Mouse (Mus musculus): Measurements from ENCODE around the gene Zfand6.

Gene Zfand6

DNA sequence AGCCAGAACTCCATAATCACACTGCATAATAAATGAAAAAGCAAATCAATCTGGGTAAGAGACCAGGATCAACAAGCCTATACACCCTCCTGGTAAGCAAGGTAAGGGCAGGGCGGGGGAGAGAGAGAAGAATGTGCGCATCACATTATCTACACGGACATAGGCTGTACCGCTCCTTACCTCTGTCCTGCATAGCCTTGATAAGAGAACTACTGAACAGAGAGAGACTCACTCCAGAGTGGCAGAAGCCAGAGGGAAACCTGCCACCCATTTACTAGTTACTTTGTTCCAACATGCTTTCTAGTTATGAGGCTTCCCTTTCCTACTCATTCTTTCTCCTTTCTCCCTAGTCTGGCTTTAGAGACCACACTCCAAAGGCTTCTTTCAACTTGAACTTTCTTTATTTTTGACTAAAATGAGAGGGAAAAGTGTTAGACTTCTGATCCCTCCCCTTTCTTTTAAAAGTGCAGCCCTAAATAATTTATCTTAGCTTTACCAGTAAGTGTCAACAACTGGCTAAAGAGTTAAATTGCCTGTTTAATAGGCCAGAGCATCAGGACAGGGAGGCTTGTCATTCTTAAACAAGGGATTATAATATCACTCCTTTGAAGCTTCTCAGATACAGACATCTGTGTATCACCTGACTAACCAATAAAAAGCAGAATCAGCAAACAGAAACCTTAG lies 38.3 kb downstream of the Zfand6 start:
- CTCF ChIA-PET: no interaction called here

DNA sequence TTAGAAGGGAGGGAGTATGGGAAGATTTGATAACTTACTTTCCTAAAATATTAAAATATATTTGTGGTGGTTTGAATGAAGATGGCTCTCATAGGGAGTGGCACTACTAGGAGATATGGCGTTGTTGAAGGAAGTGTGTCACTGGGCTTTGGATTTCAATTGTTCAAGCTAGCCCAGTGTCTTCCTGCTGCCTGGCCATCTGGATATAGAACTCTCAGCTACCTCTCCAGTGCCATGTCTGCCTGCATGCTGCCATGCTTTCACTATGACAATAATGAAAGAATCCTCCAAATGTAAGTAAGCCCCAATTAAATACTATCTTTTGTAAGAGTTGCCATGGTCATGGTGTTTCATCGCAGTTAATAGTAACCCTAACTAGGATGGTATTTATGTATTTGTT lies 40.7 kb downstream of the Zfand6 start:
- CTCF ChIA-PET: no interaction called here

DNA sequence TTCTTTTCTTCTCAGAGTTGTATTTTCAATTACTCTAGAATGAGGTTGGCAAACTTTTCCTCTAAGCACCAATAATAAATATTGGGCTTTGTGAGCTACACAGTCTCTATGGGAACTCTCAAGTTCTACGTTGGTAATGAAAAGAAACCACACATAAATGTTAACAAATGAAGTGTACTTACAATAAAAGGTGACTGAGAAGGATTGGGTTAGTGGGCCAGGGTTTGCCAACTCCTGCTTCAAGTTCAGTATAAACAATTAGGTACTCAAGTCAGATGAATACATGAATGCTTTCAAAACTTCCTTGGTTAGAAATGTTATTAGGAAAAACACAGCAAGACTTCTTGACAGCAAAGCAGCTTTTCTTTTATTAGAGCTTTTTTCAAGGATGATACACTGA lies 43.5 kb downstream of the Zfand6 start:
- CTCF ChIA-PET: interaction anchor here (0.6 kb wide), 1 partner anchor 55 kb away, joined by 3 read pairs; no protein-coding TSS in a partner anchor

DNA sequence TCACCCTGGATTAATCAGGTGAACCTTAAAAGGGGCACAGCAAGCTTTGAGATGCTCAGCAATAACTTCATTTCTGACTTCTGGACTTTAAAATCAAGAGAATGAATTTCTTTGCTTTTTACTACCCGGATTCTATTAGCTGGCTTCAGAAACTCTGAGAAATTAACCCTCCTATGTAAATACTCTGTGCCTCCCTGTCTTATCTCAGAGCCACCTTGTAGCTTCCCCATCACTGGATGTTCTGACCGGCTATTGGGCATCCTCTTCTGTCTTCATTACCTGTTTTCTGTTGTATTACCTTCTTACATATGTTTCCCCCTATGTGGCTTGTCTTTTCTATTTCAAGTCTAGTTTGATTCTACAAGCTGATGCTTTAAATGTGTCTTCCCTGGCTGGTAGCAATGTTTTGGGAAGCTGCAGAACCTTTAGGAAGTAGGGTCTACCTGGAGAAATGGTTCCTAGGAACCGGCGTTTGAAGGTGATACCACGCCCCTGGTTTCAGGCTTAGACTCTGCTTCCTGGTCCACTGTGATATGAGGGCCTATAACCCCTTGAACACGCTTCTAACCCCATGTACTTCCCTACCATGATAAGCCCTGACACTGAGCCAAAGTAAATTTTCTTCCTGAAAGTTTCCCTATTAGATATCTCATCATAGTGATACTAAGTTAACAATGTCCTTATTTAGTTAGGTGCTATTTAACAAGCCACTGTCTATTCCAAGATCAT lies 46.3 kb downstream of the Zfand6 start:
- CTCF ChIA-PET: no interaction called here

DNA sequence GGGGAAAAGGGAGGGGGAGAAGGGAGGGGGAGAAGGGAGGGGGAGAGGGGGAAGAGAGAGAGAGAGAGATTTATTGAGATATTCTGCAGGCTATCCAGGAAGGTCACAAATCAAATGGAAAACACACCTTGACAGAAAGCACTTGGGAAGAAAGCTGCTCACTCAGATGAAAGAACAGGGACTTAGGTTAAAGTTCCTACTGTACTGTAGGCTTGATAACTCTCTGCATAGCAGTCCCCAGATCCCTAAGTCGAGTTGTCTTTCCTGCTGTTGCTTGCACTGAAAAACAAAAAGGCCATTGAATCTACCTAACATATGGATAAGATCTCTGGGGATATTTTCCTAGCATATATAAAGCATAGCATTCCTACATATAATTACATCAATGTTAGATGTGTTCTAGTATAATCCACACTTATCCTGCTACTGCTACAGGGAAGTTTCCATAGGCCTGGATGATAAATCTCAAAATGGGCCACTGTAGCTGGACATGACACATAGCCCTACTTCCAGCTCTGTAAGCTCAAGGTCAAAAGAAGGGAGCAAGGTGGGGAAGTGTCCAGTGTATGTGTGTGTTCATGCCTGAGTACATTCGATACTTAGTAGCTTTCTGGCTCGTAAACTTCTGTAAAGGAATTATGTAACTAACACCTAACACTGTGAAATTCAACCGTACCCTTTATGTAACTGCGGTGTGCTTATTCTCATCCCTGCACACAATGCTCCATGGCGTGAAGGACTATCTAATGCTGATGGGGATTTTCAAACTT lies 47.4 kb downstream of the Zfand6 start:
- CTCF ChIA-PET: no interaction called here

DNA sequence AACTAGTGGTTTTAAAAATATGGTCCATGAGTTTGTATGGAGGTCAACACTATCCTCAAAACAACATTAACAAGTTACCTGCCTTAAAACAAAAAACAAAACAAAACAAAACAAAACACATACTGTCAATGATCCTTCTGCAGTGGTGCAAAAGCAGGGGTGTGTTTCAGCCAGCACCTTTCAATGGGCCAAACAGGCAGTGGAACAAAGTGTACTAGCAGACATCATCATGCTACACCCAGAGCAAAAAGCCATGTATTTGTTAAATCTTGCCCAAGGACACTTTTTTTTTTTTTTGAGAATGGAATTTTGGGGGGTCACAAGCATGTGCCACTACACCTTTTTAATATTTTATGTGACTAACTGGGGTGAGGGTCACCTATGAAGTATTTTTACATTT lies 52.8 kb downstream of the Zfand6 start:
- CTCF ChIA-PET: no interaction called here

DNA sequence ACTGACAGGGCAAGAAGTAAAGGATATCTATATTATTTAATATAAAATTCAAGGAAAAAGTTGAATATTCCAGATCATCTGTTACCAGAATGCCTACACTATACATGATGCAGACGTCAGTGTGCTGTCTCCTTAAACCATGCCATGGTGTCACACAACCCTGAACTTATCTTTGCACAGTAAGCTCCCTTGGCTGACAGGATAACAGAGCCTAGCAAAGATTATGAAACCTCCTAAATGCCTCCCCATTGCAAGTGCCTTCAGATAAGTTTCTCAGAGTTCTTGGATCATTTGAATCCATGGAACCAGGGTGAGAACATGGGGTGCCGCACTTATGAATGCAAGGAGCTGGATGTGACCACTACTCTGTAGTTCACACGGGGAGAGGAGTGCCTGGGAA lies 57.9 kb downstream of the Zfand6 start:
- CTCF ChIA-PET: no interaction called here

DNA sequence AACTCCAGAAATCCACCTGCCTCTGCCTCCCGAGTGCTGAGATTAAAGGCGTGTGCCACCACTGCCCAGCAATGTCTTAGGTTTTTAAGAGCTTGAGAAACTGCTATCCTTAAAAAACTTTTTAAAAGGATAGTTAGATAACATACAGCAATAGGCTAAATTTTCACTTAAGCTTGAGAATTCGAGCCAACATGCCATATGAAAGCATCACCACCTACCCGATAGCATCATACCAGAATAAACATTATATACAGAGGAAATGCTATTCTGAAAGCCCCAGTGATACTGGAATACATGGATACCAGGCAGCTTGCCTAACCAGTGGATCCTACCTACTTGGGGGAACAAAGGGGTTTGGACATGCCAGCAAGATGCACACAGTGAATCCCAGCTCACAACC lies 66.0 kb downstream of the Zfand6 start:
- CTCF ChIA-PET: no interaction called here

DNA sequence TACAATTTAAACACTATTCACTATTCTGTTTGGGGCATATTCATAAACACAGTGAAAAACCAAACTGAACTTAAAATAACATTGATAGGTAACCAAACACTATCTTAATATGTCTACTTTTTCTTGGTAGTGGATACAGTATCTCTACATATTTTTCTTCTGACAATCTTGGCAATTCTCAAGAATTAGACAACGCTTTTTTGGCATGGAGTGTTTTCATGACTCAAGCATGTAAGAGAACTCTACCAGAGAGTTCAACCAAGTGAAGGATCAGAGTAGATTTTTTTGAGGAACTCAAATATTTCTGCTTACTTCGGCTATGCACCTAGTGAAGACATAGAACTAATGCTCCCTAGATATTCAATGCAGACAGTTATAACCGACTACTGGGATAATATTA lies 68.8 kb downstream of the Zfand6 start:
- CTCF ChIA-PET: no interaction called here

DNA sequence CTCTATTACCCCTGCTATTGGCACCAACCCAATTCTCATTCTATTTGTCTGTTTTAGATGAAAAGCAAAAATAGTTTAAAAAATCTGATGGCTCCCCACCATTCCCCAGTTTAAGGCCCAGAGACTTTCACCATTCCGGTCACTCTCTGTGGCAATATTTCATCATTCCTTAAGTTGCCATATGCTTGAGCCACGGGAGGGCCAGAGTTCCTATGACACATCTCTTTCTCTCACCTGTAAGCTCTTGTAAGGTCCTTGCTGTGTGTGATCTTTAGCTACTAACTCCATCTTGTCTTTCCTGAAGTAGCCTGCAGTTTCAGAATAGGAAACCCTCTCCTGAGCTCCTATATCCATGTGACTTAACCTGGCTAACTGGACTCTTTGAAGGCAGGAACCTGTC lies 70.8 kb downstream of the Zfand6 start:
- CTCF ChIA-PET: no interaction called here

DNA sequence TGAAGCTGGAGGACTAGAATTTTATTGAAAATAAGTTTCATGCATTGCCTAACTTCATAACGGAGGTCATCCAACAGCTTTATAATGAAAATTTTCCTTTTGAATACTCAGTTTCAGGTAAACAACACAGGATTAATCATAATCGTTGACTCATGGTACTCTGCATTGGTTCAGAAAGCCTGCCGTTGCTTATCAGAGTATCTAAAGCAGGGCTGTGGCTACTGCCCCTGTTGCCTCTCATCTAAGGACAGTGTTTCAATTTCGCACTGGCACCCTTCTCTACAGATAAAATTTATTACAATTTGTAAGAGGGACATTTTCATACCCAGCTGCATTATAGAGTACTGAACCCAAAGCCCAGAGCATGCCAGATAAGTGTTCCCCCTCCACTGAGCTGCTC lies 77.3 kb downstream of the Zfand6 start:
- CTCF ChIA-PET: no interaction called here

DNA sequence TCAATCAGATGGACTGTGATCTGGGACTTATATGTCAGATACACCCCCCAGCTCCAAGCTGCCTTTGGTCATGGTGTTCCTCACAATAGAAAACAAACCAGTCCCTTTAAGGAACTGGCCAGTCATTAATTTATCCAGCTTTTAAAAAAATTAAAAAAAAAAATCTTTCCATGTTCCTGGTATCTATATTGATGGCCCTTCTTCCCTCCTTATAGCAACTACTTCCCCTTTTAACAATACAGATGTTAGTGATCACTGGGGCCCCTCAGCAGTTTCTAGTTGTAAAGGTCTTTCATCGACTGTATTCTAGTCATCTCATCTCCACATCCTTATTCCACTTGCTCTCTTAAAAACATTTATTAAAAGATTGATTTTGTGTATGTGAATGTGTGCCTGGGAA lies 78.2 kb downstream of the Zfand6 start:
- CTCF ChIA-PET: interaction anchor here (0.5 kb wide), 1 partner anchor 15 kb away, joined by 10 read pairs; no protein-coding TSS in a partner anchor

DNA sequence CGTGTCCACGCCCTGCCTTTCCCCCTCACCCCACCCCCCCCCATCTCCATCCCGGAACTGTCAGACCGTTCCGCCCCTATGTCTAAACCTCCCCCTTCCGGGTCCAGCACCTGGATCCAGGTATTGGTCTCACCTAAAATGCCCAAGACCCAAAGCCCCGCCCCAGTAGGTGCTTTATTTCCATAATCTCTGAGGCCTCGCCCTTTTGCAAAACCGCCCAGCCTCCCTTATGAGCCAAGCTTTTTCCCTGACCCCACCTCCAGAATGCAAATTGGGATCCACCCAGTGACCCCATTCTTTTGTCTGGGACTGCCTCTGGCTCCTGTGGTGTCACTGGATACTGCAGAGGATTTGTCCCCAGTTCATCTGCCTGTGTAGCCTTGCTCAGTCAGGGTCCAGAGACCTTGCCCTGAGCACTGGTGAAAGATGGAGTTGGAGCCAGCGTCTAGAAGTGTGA lies 83.4 kb downstream of the Zfand6 start, which contains the start of gene Fah:
Gene Fah (minus strand): TSS at position 430 of the 457 bp plus-strand sequence.
- CTCF ChIA-PET: no interaction called here

DNA sequence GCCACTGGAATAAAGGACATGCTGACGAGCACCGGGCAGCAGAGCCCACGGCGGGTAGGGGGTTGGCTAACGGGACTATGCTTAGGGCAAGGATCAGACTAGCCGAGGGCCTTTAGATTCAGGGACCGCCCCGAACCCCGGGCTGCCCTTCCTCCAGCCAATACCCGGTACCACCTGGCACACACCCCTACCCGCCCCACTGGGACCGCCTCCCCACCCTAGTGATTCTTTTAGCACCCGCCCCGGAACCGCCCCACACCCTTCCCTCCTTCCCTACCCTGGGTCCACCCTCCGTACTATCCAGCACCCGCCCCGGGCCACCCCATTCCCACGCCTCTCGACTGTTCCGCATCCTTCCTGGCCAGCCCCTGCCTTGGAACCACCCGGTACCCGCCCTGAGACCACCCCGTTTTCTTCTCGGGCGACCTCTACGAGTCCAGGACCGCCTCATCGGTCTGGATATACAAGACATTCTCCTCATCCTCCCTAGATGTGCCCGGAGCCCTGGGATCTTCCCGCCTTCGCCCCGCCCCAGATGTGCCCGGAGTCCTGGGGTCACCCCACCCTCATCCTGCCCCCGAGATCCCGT lies 84.0 kb downstream of the Zfand6 start:
- CTCF ChIA-PET: no interaction called here

DNA sequence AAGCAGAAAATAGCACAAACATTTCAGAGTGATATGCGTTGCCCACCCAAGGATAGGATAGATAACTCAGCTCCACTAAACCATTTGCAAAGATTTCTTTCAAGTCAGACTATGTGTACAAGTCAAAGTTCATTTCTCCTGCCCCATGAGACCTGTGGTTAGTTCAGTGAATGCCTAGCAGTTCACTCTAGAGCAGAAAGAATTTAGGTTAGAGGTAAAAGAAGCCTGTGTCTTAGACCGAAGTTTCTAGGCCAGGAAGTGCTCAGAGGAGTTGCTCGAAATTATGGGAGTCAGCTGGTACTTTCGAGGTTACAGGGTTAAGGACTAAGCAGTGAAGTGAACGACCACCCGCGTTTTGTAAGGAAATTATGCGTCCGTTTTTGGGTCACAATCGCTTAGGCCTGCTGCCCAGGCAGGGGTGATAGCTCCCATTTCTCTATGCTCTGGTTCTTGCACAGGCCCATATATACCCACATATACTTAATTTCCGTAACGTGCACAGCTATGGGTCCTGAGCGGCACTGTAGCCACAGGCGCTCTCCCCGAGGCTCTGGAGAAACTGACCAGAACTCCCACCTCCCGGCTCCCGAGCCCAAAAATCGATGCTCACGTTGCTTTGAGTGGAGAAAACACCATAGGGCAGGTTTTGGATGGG lies 84.6 kb downstream of the Zfand6 start:
- CTCF ChIA-PET: no interaction called here

DNA sequence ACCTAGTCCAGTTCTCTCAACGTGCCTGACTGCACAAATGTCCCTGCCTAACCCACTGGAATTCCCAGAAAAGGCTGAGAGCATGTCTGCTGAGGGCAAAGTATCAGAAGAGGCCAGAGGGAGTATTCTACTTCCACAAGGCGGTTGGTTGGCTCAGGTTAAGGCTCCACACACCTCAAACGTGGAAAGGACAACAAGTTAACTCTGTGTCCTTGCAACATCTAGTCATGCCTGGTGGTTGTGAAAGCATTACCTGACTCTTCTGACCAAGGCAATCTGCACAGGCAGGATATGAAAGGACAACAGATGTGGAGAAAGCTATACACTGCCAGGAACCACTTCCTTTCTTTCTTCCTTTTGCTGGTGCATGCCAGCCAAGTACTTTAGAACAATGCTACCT lies 85.3 kb downstream of the Zfand6 start:
- CTCF ChIA-PET: no interaction called here

DNA sequence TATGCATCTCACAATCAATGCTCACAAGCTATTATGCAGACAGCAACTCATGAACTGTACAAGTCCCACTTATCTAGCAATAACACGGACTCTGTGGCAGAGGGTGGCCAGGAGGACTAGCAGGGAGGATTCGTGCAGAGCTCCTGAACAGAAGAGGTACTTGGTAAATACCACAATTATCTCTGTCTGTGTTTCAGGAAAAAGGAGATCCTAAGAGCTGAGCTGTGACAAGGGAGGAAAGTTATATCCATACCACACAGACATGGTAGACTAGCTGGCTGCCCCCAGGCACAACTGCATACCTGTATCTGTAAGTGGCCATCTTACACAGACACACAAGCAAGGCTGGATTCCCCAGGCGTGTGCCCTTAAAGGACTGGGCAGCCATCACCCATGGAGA lies 88.4 kb downstream of the Zfand6 start:
- CTCF ChIA-PET: no interaction called here

DNA sequence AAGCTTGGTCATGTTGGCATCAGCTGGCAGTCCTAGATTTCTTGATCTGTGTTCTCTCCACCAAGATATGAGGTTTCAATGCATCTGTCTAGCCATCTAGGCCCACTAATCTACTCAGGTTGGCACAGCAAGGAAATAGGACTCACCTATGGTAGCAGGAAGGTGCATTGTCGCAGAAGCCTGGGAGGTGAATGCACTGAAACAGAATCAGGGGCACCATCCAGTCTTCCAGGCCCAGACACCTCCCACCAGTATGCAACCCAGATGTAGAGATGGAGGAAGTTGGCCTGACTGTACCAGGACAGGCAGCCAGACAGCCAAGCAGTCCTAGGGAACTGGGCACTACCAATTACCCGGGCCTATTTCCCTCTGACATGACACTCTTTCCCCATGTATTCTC lies 89.1 kb downstream of the Zfand6 start:
- CTCF ChIA-PET: no interaction called here

DNA sequence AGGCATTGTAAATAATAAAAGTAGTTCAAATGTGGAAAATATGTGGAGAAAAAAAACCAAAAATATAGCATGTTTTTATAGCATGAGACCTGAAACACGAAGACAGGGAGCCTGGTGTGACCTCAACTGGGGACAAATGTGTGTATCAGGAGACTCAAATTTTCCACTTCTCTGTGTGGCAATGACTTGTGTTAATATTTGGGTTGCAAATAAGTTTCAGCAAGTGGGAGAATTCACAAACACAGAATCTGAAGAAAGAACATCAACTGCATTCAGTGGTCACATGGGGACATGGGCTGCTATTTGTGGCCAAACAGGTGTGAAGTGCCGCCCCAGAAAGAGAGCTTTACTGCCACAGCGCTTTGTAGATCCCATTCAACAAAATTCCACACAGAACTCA lies 93.1 kb downstream of the Zfand6 start:
- CTCF ChIA-PET: interaction anchor here (0.8 kb wide), 1 partner anchor 15 kb away, joined by 10 read pairs; no protein-coding TSS in a partner anchor

DNA sequence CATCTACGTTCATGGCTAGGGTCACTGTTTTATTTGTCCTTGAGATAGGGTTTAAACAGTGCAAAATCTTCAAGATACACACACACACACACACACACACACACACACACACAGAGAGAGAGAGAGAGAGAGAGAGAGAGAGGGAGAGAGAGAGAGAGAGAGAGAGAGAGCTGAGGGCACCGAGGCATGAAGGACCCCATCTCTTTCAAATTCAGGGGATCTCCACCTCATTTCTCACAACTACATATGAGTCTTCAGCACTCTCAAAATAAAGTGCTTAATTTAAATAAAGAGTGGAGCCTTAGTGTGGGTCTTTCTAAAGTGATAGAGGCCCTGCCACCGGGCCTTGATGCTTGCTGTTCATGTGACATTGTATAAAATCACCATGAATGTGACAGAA lies 93.8 kb downstream of the Zfand6 start:
- CTCF ChIA-PET: interaction anchor here (0.8 kb wide), 1 partner anchor 16 kb away, joined by 10 read pairs; no protein-coding TSS in a partner anchor

DNA sequence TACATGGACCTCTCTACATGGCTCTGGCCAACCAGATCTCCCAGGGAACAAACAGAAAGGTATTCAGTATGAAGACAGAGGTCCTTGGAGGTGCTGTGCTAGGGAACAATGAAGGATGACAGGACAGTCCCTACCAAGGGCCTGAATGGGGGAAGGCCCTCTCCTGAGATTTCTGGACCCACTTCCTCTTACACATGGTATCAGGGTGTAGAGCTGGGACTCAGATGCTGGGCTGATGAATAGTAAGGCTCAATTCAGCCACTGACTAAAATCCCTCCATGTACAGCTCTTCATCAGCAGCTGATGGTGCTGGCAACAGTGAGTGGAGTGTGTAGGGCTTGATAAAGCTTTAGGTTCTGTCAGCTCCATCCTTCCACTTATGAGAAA lies 94.8 kb downstream of the Zfand6 start:
- CTCF ChIA-PET: interaction anchor here (0.7 kb wide), 1 partner anchor 40 kb away, joined by 10 read pairs; no protein-coding TSS in a partner anchor

Measured in spleen, embryonic (tissue).